Mouse (Mus musculus) embryonic facial prominence, embryonic 15.5 days (tissue): ENCODE data around the gene Kirrel3. TPM values are rescaled to one million over a fixed set of nuclear protein-coding genes. Genes with fewer than 3 reads are reported as not detected.

Experiments used
- ATAC-seq: fragments of 200-750 bp; cut with Nextera tagmentation; 2 replicates; pipeline ENCODE4 v1.8.0; 2017; ENCODE audit warnings: low read depth, moderate TSS enrichment; ENCODE audit not compliant: insufficient number of reproducible peaks, low FRiP score, low TSS enrichment
- H3K27ac ChIP-seq: fragments of 300-500 bp; sonication (generic); replicated peaks from 2 replicates; pipeline ENCODE4 v1.5.1; 2015; ENCODE audit warnings: mild to moderate bottlenecking, inconsistent platforms
- H3K27me3 ChIP-seq: fragments of 300-500 bp; sonication (generic); 2 replicates; pipeline ENCODE4 v1.6.1; 2015; ENCODE audit warnings: inconsistent platforms
- H3K36me3 ChIP-seq: fragments of 300-500 bp; sonication (generic); 2 replicates; pipeline ENCODE4 v1.6.1; 2015; ENCODE audit warnings: mild to moderate bottlenecking, inconsistent platforms
- H3K4me1 ChIP-seq: fragments of 300-500 bp; sonication (generic); 2 replicates; pipeline ENCODE4 v1.6.1; 2015; ENCODE audit warnings: inconsistent platforms
- H3K4me2 ChIP-seq: fragments of 300-500 bp; sonication (generic); replicated peaks from 2 replicates; pipeline ENCODE4 v1.6.1; 2015; ENCODE audit warnings: mild to moderate bottlenecking, inconsistent platforms
- H3K4me3 ChIP-seq: fragments of 300-500 bp; sonication (generic); replicated peaks from 2 replicates; pipeline ENCODE4 v1.5.1; 2015; ENCODE audit warnings: mild to moderate bottlenecking, inconsistent platforms
- H3K9ac ChIP-seq: fragments of 300-500 bp; sonication (generic); 2 replicates; pipeline ENCODE4 v1.6.1; 2015; ENCODE audit warnings: inconsistent platforms
- H3K9me3 ChIP-seq: fragments of 300-500 bp; sonication (generic); replicated peaks from 2 replicates; pipeline ENCODE4 v1.6.1; 2016; ENCODE audit warnings: inconsistent platforms
- WGBS: fragments of 180-500 bp; shearing (Covaris S2); methylation state at CpG from one replicate; pipeline ENCODE4 v1.1.7; 2015; 5-methylcytosine and 5-hydroxymethylcytosine counted together
- polyA plus RNA-seq: library from polyadenylated mRNA; unstranded; fragments of >200 nt; fragmentation: Nextera tagmentation; extraction: Ambion mirVana; gene quantifications from 2 replicates; pipeline ENCODE4 v1.2.1, GENCODE M21; 2015

Gene Kirrel3
- polyA plus RNA-seq, 1 experiment from 2014 or later, result 6.6 TPM

GRCm38 (mm10) chr9:34958183-34958830 lies 472.6 kb downstream of the Kirrel3 start:
- Histone ChIP-seq H3K27me3 (no peaks in the 10 kb centered on the region), H3K9me3 (no peaks in the 10 kb centered on the region), H3K4me2 (no peak overlapping the region), H3K27ac (no peak overlapping the region), H3K4me1 (peaks cover 9% of the 10 kb centered on the region), H3K36me3 (no peaks in the 10 kb centered on the region), H3K9ac (no peak overlapping the region), H3K4me3 (no peak overlapping the region)
- no peak for ATAC-seq
- 56% methylated on average over 5 of the region's 5 CpGs for WGBS

- ATAC-seq, result no peak
- WGBS, result 76% methylated on average over 12 of the region's 12 CpGs
- H3K4me3 ChIP-seq, result no peak overlapping the region
- peaks cover 16% of the 10 kb centered on the region for H3K4me1 ChIP-seq
- no peak overlapping the region for H3K9ac ChIP-seq
- H3K27ac ChIP-seq, result no peak overlapping the region
- H3K9me3 ChIP-seq, result no peaks in the 10 kb centered on the region
- H3K36me3 ChIP-seq, result no peaks in the 10 kb centered on the region
- H3K27me3 ChIP-seq, result no peaks in the 10 kb centered on the region
- H3K4me2 ChIP-seq, result no peak overlapping the region
Observed at GRCm38 (mm10) chr9:34960736-34961135, 475.0 kb downstream of the Kirrel3 start.

- ATAC-seq, result no peak
- WGBS, result 56% methylated on average over 14 of the region's 14 CpGs
- Histone ChIP-seq H3K9ac (no peak overlapping the region), H3K4me3 (no peak overlapping the region), H3K4me1 (peaks cover 16% of the 10 kb centered on the region), H3K9me3 (no peaks in the 10 kb centered on the region), H3K27me3 (no peaks in the 10 kb centered on the region), H3K4me2 (no peak overlapping the region), H3K36me3 (no peaks in the 10 kb centered on the region), H3K27ac (no peak overlapping the region)
Observed at GRCm38 (mm10) chr9:34961171-34961570, 475.5 kb downstream of the Kirrel3 start.

- Histone ChIP-seq H3K9ac (no peak overlapping the region), H3K4me2 (no peak overlapping the region), H3K36me3 (no peaks in the 10 kb centered on the region), H3K4me1 (peaks cover 16% of the 10 kb centered on the region), H3K27ac (no peak overlapping the region), H3K4me3 (no peak overlapping the region), H3K9me3 (no peaks in the 10 kb centered on the region), H3K27me3 (no peaks in the 10 kb centered on the region)
- WGBS, result 90% methylated on average over 4 of the region's 4 CpGs
- ATAC-seq, result no peak
Observed at GRCm38 (mm10) chr9:34962251-34962650, 476.6 kb downstream of the Kirrel3 start.

GRCm38 (mm10) chr9:34963593-34963992 lies 477.9 kb downstream of the Kirrel3 start:
- ATAC-seq, result no peak

GRCm38 (mm10) chr9:34964172-34965040 lies 478.7 kb downstream of the Kirrel3 start:
- WGBS, result 56% methylated on average over 14 of the region's 14 CpGs
- peaks cover 16% of the 10 kb centered on the region for H3K4me1 ChIP-seq

More at GRCm38 (mm10) chr9:34963593-34963992, 477.9 kb downstream of the Kirrel3 start:
- Histone ChIP-seq H3K27me3 (no peaks in the 10 kb centered on the region), H3K4me1 (peaks cover 16% of the 10 kb centered on the region), H3K36me3 (no peaks in the 10 kb centered on the region), H3K4me3 (no peak overlapping the region), H3K9me3 (no peaks in the 10 kb centered on the region), H3K4me2 (no peak overlapping the region), H3K9ac (no peak overlapping the region), H3K27ac (no peak overlapping the region)
- WGBS, result 74% methylated on average over 3 of the region's 3 CpGs

GRCm38 (mm10) chr9:34965041-34965415 lies 479.3 kb downstream of the Kirrel3 start:
- no peak overlapping the region for H3K4me2 ChIP-seq
- 22% methylated on average over 4 of the region's 4 CpGs for WGBS
- H3K36me3 ChIP-seq, result no peaks in the 10 kb centered on the region
- no peak for ATAC-seq
- H3K27me3 ChIP-seq, result no peaks in the 10 kb centered on the region
- H3K9me3 ChIP-seq, result no peaks in the 10 kb centered on the region
- H3K4me3 ChIP-seq, result no peak overlapping the region
- no peak overlapping the region for H3K27ac ChIP-seq
- peaks cover 16% of the 10 kb centered on the region for H3K4me1 ChIP-seq
- H3K9ac ChIP-seq, result no peak overlapping the region

More at GRCm38 (mm10) chr9:34964172-34965040, 478.7 kb downstream of the Kirrel3 start:
- Histone ChIP-seq H3K4me2 (no peak overlapping the region), H3K9me3 (no peaks in the 10 kb centered on the region), H3K27me3 (no peaks in the 10 kb centered on the region), H3K9ac (no peak overlapping the region), H3K4me3 (no peak overlapping the region), H3K27ac (no peak overlapping the region), H3K36me3 (no peaks in the 10 kb centered on the region)
- ATAC-seq, result no peak

- WGBS, result 66% methylated on average over 6 of the region's 6 CpGs
- peaks cover 12% of the 10 kb centered on the region for H3K4me1 ChIP-seq
- no peak overlapping the region for H3K9ac ChIP-seq
- H3K27ac ChIP-seq, result no peak overlapping the region
- H3K9me3 ChIP-seq, result no peaks in the 10 kb centered on the region
- no peaks in the 10 kb centered on the region for H3K36me3 ChIP-seq
- H3K4me2 ChIP-seq, result no peak overlapping the region
- H3K27me3 ChIP-seq, result no peaks in the 10 kb centered on the region
- no peak overlapping the region for H3K4me3 ChIP-seq
- ATAC-seq, result no peak
Observed at GRCm38 (mm10) chr9:34967772-34968171, 482.1 kb downstream of the Kirrel3 start.

- ATAC-seq, result no peak
- Histone ChIP-seq H3K27me3 (no peaks in the 10 kb centered on the region), H3K27ac (no peak overlapping the region), H3K9ac (no peak overlapping the region), H3K4me1 (peaks cover 5% of the 10 kb centered on the region), H3K4me2 (no peak overlapping the region), H3K9me3 (no peaks in the 10 kb centered on the region), H3K36me3 (no peaks in the 10 kb centered on the region), H3K4me3 (no peak overlapping the region)
- 64% methylated on average over 6 of the region's 6 CpGs for WGBS
Observed at GRCm38 (mm10) chr9:34969881-34970490, 484.3 kb downstream of the Kirrel3 start.

- WGBS, result 85% methylated on average over 1 of the region's 1 CpGs
- Histone ChIP-seq H3K9me3 (no peaks in the 10 kb centered on the region), H3K4me1 (no peaks in the 10 kb centered on the region), H3K4me2 (no peak overlapping the region), H3K36me3 (no peaks in the 10 kb centered on the region), H3K9ac (no peak overlapping the region), H3K27ac (no peak overlapping the region), H3K27me3 (no peaks in the 10 kb centered on the region), H3K4me3 (no peak overlapping the region)
- no peak for ATAC-seq
Observed at GRCm38 (mm10) chr9:34974326-34974725, 488.6 kb downstream of the Kirrel3 start.

- Histone ChIP-seq H3K9me3 (no peaks in the 10 kb centered on the region), H3K4me3 (no peak overlapping the region), H3K4me1 (no peaks in the 10 kb centered on the region), H3K4me2 (no peak overlapping the region), H3K27ac (no peak overlapping the region), H3K27me3 (no peaks in the 10 kb centered on the region), H3K36me3 (no peaks in the 10 kb centered on the region), H3K9ac (no peak overlapping the region)
- ATAC-seq, result no peak
- WGBS, result 89% methylated on average over 6 of the region's 6 CpGs
Observed at GRCm38 (mm10) chr9:34975245-34975644, 489.6 kb downstream of the Kirrel3 start.
